Mouse (Mus musculus) megakaryocyte, embryonic 14.5 days (primary cell): ENCODE data around the gene Traf3ip2. TPM values are rescaled to one million over a fixed set of nuclear protein-coding genes. Genes with fewer than 3 reads are reported as not detected.
A peak's percentile ranks its signal among the peaks of the same experiment; 100 is the strongest.

Experiments used
- H3K27me3 ChIP-seq: replicated peaks from 2 replicates; pipeline ENCODE3; 2012; ENCODE audit warnings: inconsistent platforms
- H3K36me3 ChIP-seq: replicated peaks from 2 replicates; pipeline ENCODE3; 2012; ENCODE audit warnings: low read length, inconsistent platforms, mixed read lengths
- H3K4me1 ChIP-seq: 2 replicates; pipeline ENCODE4 v1.6.1; 2012; ENCODE audit warnings: inconsistent platforms
- H3K4me3 ChIP-seq: replicated peaks from 2 replicates; pipeline ENCODE3; 2012; ENCODE audit warnings: moderate library complexity, mild to moderate bottlenecking, inconsistent platforms
- H3K9me3 ChIP-seq: 2 replicates; pipeline ENCODE4 v1.6.1; 2012; ENCODE audit warnings: inconsistent platforms
- FLI1 ChIP-seq: IDR thresholded peaks from 2 replicates; pipeline ENCODE4 v1.6.1; 2012; ENCODE audit warnings: low read length, inconsistent platforms, mixed read lengths
- GATA1 ChIP-seq: IDR thresholded peaks from 3 replicates; pipeline ENCODE4 v1.6.1; 2012; ENCODE audit warnings: mixed read lengths, low read length, inconsistent platforms, borderline replicate concordance
- polyA plus RNA-seq: library from polyadenylated mRNA; stranded (reverse); fragments of >175 nt; gene quantifications from 2 replicates; pipeline ENCODE4 v1.2.3, GENCODE M21; 2012; ENCODE audit warnings: low replicate concordance; ENCODE audit not compliant: insufficient read depth

The Traf3ip2 gene
- polyA plus RNA-seq, 1 experiment, result 1.2 TPM

DNA sequence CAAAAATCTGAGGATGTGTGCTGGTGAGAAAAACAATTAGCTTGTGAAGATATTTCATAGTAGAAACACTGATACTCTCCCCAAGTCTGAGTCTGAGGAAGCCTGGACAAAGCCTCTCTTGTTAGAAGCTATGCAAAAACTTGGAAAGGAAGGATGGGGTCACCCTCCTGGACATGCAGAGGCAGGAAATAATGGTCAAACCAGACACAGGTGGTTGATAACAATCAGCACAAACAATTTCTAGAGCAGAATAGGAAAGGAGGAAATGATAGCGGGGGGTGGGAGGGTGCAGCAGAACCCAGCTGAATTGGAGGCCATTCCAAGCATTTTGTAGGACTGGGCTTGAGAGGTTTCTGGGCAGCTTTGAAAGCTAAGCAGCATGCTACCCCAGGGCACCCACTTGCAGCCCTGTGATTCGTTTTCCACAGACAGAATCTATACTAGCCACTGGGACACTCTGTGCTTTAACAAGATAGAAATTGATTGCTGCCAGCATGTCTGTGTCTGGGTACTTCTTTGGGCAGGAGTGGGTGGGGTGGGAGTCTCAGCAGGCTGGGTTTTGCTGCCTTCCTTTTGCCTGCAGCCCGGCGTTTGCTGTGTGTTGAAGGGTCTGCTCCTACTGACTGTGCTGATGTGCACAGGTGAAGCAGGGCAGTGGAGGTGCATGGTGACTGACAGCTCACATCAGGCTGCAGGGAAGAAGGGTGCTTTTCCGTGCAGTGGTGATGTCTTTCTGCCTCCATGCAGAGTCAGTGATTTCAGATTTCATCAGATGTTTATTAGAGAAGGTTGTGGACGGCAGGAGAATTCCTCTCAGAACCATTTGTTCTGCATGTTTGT lies 33.3 kb downstream of the Traf3ip2 start:
- Histone ChIP-seq H3K36me3 (peaks cover 2% of the 10 kb centered on the region), H3K4me1 (peaks cover 13% of the 10 kb centered on the region), H3K27me3 (no peaks in the 10 kb centered on the region), H3K9me3 (no peaks in the 10 kb centered on the region), H3K4me3 (peak overlapping the region; percentile 29)
- TF ChIP-seq FLI1, result no peak
- no peak for TF ChIP-seq GATA1

DNA sequence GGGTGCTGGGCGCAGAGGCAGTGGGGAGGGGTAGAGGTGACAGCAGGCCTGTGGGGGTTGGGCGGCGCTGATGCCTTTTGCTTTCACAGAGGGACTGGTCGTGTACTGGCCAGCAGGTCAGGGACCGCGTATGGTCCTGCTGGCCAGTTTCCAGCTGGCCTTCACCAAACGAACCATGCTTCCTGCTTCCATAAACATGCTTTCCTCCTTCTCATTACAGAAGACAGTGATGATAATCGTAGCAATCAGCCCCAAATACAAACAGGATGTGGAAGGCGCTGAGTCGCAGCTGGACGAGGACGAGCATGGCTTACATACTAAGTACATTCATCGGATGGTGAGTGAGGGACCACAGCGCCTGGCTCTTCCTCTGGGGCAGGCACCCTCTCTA lies 33.9 kb downstream of the Traf3ip2 start:
- TF ChIP-seq FLI1 (no peak), GATA1 (no peak)
- H3K4me3 ChIP-seq, result no peak overlapping the region
- H3K36me3 ChIP-seq, result peaks cover 8% of the 10 kb centered on the region
- no peaks in the 10 kb centered on the region for H3K9me3 ChIP-seq
- H3K27me3 ChIP-seq, result no peaks in the 10 kb centered on the region
- H3K4me1 ChIP-seq, result peaks cover 13% of the 10 kb centered on the region

DNA sequence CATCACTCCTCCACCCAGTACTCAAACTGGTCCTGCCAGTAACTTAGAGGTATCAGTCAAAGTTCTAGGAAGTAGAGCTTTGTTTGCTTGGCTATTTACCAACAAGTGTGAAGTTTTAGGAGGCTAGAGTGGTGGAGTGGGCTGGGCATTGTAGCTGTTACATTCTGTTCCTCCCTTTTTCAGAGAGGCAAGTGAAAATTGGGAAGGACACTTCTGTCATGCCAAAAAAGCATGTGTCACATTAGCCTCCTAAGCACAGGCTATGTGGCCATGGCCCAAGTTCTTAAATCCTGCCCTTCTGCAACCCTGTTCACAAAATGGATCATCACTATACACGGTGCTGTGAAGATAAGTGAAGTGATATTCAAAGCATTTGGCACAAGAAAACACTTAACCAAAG lies 34.4 kb downstream of the Traf3ip2 start:
- Histone ChIP-seq H3K9me3 (no peaks in the 10 kb centered on the region), H3K4me3 (no peak overlapping the region), H3K4me1 (peaks cover 13% of the 10 kb centered on the region), H3K36me3 (peaks cover 11% of the 10 kb centered on the region), H3K27me3 (no peaks in the 10 kb centered on the region)
- TF ChIP-seq FLI1 (no peak), GATA1 (no peak)

DNA sequence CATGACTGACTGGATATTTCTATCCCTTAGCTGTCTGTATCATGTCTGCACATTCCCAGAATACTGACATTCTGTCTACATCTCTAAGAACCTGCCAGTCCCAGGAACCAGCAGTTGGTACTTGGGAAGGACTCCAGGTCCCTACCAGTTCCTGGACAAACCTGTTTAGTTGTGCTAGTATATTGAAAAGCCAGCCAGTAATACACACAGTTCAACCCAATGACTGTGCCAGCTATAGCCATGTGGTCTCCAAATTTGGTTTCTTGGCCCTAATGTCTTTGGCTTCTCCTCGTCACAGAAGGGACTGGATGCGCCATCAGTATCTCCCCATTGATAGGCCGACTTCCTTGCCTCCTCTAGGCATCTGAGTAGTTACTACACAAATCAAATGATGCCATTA lies 35.5 kb downstream of the Traf3ip2 start:
- no peak overlapping the region for H3K4me3 ChIP-seq
- no peaks in the 10 kb centered on the region for H3K9me3 ChIP-seq
- H3K27me3 ChIP-seq, result no peaks in the 10 kb centered on the region
- peaks cover 11% of the 10 kb centered on the region for H3K36me3 ChIP-seq
- peaks cover 13% of the 10 kb centered on the region for H3K4me1 ChIP-seq
- TF ChIP-seq FLI1 (no peak), GATA1 (no peak)

DNA sequence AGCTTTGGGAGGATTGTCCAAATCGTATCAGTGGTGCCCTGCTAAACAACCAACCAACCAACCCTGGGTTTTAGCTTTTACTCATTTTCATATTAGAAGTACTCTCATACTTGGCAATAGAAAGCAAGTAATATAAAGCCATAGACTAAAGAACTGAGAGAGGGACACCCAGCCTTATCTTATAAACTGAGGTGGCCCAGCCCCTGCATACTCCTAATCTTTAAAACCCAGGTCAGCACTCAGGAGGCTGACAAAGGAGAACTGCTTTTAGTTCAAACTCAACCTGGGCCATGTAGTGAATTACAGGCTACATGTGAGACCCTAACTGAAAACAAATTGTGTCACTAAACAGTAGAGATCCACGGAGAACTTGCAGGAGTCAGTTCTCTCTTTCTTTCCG lies 36.8 kb downstream of the Traf3ip2 start:
- Histone ChIP-seq H3K27me3 (no peaks in the 10 kb centered on the region), H3K9me3 (no peaks in the 10 kb centered on the region), H3K36me3 (peaks cover 16% of the 10 kb centered on the region), H3K4me3 (no peak overlapping the region), H3K4me1 (peaks cover 13% of the 10 kb centered on the region)
- TF ChIP-seq GATA1 (no peak), FLI1 (no peak)

DNA sequence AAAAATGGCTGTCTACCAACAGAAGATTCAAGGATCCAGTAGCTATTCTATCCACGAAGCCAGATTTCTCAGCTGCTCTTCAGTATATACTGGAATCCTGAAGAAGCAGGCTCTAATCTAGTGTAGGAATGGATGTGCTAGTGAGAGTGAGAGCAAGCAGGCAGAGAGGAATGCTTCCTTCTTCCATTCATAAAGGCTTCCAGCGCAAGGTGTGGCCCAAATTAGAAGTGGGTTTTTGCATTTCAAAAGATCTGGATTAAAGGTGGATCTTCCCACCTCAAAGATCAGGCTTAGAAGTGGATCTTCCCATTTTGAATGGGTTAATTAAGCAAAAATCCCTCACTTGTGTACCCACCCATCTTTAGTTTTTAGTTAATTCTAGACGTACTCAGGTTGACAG lies 37.6 kb downstream of the Traf3ip2 start:
- Histone ChIP-seq H3K4me3 (no peak overlapping the region), H3K27me3 (no peaks in the 10 kb centered on the region), H3K9me3 (no peaks in the 10 kb centered on the region), H3K36me3 (peaks cover 16% of the 10 kb centered on the region), H3K4me1 (peaks cover 13% of the 10 kb centered on the region)
- TF ChIP-seq FLI1 (no peak), GATA1 (no peak)

DNA sequence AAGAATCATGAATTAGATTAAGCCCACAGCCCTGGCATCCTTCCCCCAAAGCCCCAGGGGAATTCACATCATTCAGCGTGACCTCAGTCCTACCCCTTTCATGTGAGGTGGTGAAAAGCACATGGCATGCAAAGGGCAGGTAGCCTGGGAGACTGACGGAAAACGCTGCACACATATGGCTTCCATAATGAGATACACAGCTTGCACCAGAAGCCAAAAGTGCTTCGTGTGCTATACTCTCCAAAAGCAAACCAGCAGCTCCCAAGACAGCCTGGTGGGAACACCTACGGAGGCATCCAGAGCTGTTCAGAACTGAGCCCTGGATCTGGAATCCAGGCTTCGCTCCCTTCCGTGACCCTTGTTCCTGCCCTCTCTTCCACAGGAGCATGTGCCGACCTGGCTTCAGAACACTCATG lies 41.3 kb downstream of the Traf3ip2 start:
- no peaks in the 10 kb centered on the region for H3K27me3 ChIP-seq
- no peaks in the 10 kb centered on the region for H3K9me3 ChIP-seq
- H3K4me3 ChIP-seq, result no peak overlapping the region
- TF ChIP-seq GATA1 (no peak), FLI1 (no peak)
- no peaks in the 10 kb centered on the region; the same call in 1 of the 2 replicates for H3K4me1 ChIP-seq
- peaks cover 15% of the 10 kb centered on the region for H3K36me3 ChIP-seq

DNA sequence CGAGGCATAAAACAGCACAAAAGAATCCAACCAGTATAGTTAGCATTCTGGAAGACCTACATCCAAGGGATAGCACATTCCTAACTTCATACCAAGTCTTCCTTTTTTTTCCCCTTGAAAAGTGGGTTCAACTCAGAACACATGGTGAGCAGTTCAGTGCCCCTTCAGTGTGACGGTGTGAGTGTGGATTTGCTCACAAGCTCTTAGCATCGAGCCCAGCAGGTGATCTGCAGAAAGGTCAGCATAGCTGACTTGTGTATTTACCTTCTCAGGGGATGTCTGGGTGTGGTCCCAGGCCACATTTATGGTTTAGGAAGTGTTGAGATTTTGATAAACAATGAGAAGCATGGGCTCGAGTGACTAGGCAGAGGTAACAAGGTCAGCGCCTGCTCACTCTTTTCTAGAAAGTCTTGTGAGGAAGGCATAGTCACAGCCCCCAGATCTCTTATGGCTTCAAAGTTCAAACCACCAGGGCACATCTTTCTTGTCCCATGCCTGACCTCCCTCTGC lies 46.2 kb downstream of the Traf3ip2 start:
- Histone ChIP-seq H3K27me3 (no peaks in the 10 kb centered on the region), H3K36me3 (peaks cover 7% of the 10 kb centered on the region), H3K4me1 (peaks cover 3% of the 10 kb centered on the region; the same call in 1 of the 2 replicates), H3K4me3 (no peak overlapping the region), H3K9me3 (no peaks in the 10 kb centered on the region)
- TF ChIP-seq FLI1, result no peak
- TF ChIP-seq GATA1, result no peak

DNA sequence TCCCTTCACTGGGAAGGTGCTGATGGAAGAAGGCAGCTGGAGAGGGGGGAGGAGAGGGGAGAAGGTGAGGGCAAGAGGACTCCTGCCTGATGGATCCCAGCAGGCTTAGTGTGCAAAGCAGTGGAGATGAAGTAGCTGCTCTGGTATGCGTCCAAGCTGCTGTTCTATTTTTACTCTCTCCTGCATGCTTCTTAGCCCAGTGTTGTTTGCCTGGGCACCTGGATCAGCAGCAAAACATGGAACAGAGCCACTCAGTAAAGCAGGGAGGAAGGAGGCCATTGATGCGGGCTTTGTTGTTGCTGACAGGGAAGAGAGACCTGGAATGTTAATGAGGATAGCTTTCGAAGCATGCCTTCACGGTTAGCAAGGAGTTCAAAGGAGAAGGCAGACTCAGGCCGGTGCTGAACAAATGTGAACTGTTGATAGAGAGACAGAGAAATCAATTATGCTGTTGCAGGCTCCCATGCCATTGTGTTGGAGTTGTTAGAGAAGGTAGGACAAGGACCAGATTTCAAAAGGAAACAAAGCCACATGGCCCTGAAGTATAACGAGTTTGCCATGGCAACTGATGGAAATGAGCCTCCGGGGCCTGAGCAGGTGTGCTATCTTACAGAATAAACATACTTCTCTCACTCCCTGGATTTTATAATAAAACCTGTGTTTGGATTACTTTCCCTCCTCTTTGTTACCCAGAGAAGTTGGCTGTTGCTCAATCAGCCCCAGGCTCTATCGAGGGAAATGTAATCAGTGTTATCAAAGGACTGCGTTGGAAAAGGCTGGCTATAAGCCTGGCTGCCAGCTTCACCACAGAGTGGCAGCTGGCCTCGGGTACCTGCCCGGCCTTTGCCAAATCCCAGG lies 46.9 kb downstream of the Traf3ip2 start:
- no peaks in the 10 kb centered on the region for H3K27me3 ChIP-seq
- TF ChIP-seq FLI1 (no peak), GATA1 (no peak)
- H3K36me3 ChIP-seq, result peaks cover 2% of the 10 kb centered on the region
- H3K4me1 ChIP-seq, result peaks cover 3% of the 10 kb centered on the region; the same call in 1 of the 2 replicates
- no peak overlapping the region for H3K4me3 ChIP-seq
- H3K9me3 ChIP-seq, result no peaks in the 10 kb centered on the region
